Mouse (Mus musculus): Measurements from ENCODE around the gene Camk1d. TPM values are rescaled to one million over a fixed set of nuclear protein-coding genes. Genes with fewer than 3 reads are reported as not detected.

The Camk1d gene
- polyA plus RNA-seq, 1 experiment from 2014 or later = 6.5 TPM

GRCm38 (mm10) chr2:5370591-5370990 is 343.7 kb downstream of the Camk1d start:
- H3K36me3 ChIP-seq = no peaks in the 10 kb centered on the region
- ATAC-seq (replicated peaks) = no peak
- H3K9ac ChIP-seq (replicated peaks) = no peak overlapping the region
- H3K4me2 ChIP-seq (replicated peaks) = no peak overlapping the region
- H3K27ac ChIP-seq (replicated peaks) = peak overlapping the region; percentile 36; the same call in 1 of the 2 replicates
- H3K9me3 ChIP-seq = no peaks in the 10 kb centered on the region
- WGBS = 37% methylated on average over 3 of the region's 3 CpGs
- 0 out of 2 replicates have a peak, but pooled peaks cover 3% of the 10 kb centered on the region for H3K4me1 ChIP-seq
- H3K27me3 ChIP-seq = no peaks in the 10 kb centered on the region
- no peak overlapping the region for H3K4me3 ChIP-seq

- WGBS = 74% methylated on average over 5 of the region's 5 CpGs
- H3K36me3 ChIP-seq = no peaks in the 10 kb centered on the region
- ATAC-seq (replicated peaks) = no peak
- no peaks in the 10 kb centered on the region for H3K9me3 ChIP-seq
- H3K27ac ChIP-seq (replicated peaks) = no peak overlapping the region
- H3K4me1 ChIP-seq = 0 out of 2 replicates have a peak, but pooled peaks cover 3% of the 10 kb centered on the region
- no peak overlapping the region for H3K9ac ChIP-seq (replicated peaks)
- H3K4me3 ChIP-seq = no peak overlapping the region
- no peaks in the 10 kb centered on the region for H3K27me3 ChIP-seq
- H3K4me2 ChIP-seq (replicated peaks) = no peak overlapping the region
Observed at GRCm38 (mm10) chr2:5363836-5364235, 350.5 kb downstream of the Camk1d start.

DNA sequence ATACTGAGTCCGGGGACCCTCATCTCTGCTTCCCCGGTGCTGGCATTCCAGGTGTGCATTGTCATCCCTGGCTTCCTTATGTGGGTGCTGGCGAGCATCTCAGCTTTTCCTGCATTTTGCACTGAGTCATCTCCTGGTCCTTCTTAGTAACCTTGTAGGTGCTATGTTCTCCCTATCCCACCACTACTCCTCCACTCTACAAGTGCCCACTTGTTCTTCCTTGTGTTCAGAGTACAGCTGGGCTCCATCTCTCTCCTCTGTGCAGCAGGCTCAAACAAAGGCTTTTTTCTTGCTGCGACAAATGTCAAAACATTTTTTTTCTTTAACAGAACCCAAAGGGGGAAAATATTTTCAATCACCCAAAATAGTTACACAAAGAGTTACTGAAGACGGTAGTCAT is 356.3 kb downstream of the Camk1d start:
- Histone ChIP-seq H3K9ac (replicated peaks) (no peak overlapping the region), H3K27ac (replicated peaks) (no peak overlapping the region), H3K4me1 (no peaks in the 10 kb centered on the region), H3K36me3 (no peaks in the 10 kb centered on the region), H3K27me3 (no peaks in the 10 kb centered on the region), H3K4me3 (no peak overlapping the region), H3K9me3 (no peaks in the 10 kb centered on the region), H3K4me2 (replicated peaks) (no peak overlapping the region)
- WGBS = 85% methylated on average over 5 of the region's 5 CpGs
- ATAC-seq (replicated peaks) = no peak

GRCm38 (mm10) chr2:5357056-5357455 is 357.3 kb downstream of the Camk1d start:
- Histone ChIP-seq H3K4me3 (no peak overlapping the region), H3K9ac (replicated peaks) (no peak overlapping the region), H3K27ac (replicated peaks) (no peak overlapping the region), H3K4me1 (no peaks in the 10 kb centered on the region), H3K9me3 (no peaks in the 10 kb centered on the region), H3K27me3 (no peaks in the 10 kb centered on the region), H3K36me3 (no peaks in the 10 kb centered on the region), H3K4me2 (replicated peaks) (no peak overlapping the region)
- ATAC-seq (replicated peaks) = no peak
- WGBS = 53% methylated on average over 4 of the region's 4 CpGs

GRCm38 (mm10) chr2:5352821-5353522 is 361.3 kb downstream of the Camk1d start:
- H3K4me3 ChIP-seq = no peak overlapping the region
- 93% methylated on average over 13 of the region's 13 CpGs for WGBS
- ATAC-seq (replicated peaks) = no peak
- H3K4me1 ChIP-seq = no peaks in the 10 kb centered on the region
- H3K27me3 ChIP-seq = no peaks in the 10 kb centered on the region
- H3K27ac ChIP-seq (replicated peaks) = no peak overlapping the region
- H3K9ac ChIP-seq (replicated peaks) = no peak overlapping the region
- H3K9me3 ChIP-seq = no peaks in the 10 kb centered on the region
- no peaks in the 10 kb centered on the region for H3K36me3 ChIP-seq
- H3K4me2 ChIP-seq (replicated peaks) = no peak overlapping the region

DNA sequence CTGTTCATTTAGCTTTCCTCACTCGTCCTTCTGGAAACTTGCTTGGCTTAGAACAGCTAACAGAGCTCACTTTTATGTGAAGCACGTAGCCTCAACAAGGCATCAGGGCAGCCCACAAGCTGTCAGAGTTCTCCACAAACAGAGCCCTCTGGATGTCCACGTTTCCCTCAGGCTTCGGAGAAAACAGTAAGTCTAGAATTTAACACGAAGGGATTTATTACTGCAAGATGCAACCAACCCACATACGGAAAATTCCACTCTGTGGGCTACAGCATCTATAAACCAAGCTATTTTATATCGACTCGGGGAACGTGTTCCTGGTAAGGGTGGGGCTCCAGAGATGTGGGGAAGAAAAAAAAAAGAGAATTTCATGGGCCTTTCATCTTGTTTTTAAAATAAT is 369.0 kb downstream of the Camk1d start:
- no peaks in the 10 kb centered on the region for H3K4me1 ChIP-seq
- no peak overlapping the region for H3K27ac ChIP-seq (replicated peaks)
- no peak overlapping the region for H3K4me2 ChIP-seq (replicated peaks)
- H3K9me3 ChIP-seq = no peaks in the 10 kb centered on the region
- ATAC-seq (replicated peaks) = no peak
- no peak overlapping the region for H3K4me3 ChIP-seq
- no peak overlapping the region for H3K9ac ChIP-seq (replicated peaks)
- H3K36me3 ChIP-seq = no peaks in the 10 kb centered on the region
- WGBS = 86% methylated on average over 9 of the region's 9 CpGs
- H3K27me3 ChIP-seq = no peaks in the 10 kb centered on the region

- H3K4me2 ChIP-seq (replicated peaks) = no peak overlapping the region
- no peaks in the 10 kb centered on the region for H3K27me3 ChIP-seq
- no peaks in the 10 kb centered on the region for H3K4me1 ChIP-seq
- no peaks in the 10 kb centered on the region for H3K36me3 ChIP-seq
- no peaks in the 10 kb centered on the region for H3K9me3 ChIP-seq
- no peak for ATAC-seq (replicated peaks)
- no peak overlapping the region for H3K4me3 ChIP-seq
- no peak overlapping the region for H3K9ac ChIP-seq (replicated peaks)
- 72% methylated on average over 12 of the region's 12 CpGs for WGBS
- H3K27ac ChIP-seq (replicated peaks) = no peak overlapping the region
Observed at GRCm38 (mm10) chr2:5327533-5328250, 386.6 kb downstream of the Camk1d start.

GRCm38 (mm10) chr2:5324806-5325205 is 389.5 kb downstream of the Camk1d start:
- Histone ChIP-seq H3K27ac (replicated peaks) (no peak overlapping the region), H3K4me1 (no peaks in the 10 kb centered on the region), H3K27me3 (no peaks in the 10 kb centered on the region), H3K4me3 (no peak overlapping the region), H3K9me3 (no peaks in the 10 kb centered on the region), H3K4me2 (replicated peaks) (no peak overlapping the region), H3K36me3 (no peaks in the 10 kb centered on the region), H3K9ac (replicated peaks) (no peak overlapping the region)
- WGBS = 90% methylated on average over 3 of the region's 3 CpGs
- ATAC-seq (replicated peaks) = no peak

- H3K36me3 ChIP-seq = no peaks in the 10 kb centered on the region
- ATAC-seq (replicated peaks) = no peak
- 50% methylated on average over 8 of the region's 8 CpGs for WGBS
- no peaks in the 10 kb centered on the region for H3K4me1 ChIP-seq
- no peaks in the 10 kb centered on the region for H3K9me3 ChIP-seq
- no peak overlapping the region for H3K4me3 ChIP-seq
- no peaks in the 10 kb centered on the region for H3K27me3 ChIP-seq
- no peak overlapping the region for H3K27ac ChIP-seq (replicated peaks)
- H3K9ac ChIP-seq (replicated peaks) = no peak overlapping the region
- no peak overlapping the region for H3K4me2 ChIP-seq (replicated peaks)
Observed at GRCm38 (mm10) chr2:5321660-5322295, 392.5 kb downstream of the Camk1d start.

DNA sequence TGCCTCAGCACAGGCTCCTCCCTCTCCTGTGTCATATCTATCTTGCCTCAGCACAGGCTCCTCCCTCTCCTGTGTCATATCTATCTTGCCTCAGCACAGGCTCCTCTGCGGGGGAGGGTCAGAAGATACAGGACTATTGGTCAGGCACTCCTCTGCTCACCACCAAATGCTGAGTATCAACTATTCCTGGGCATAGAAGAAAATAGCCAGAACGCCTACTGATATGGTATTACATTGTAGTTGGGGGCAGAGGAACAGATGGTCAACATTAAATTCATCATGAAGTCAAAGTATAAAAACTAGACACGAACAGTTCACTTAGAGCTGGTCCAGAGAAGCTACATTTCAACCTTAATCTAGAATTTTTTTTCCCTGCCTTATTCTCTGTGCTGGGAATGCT is 395.2 kb downstream of the Camk1d start:
- no peak overlapping the region for H3K4me2 ChIP-seq (replicated peaks)
- H3K9ac ChIP-seq (replicated peaks) = no peak overlapping the region
- no peak for ATAC-seq (replicated peaks)
- H3K27me3 ChIP-seq = no peaks in the 10 kb centered on the region
- no peaks in the 10 kb centered on the region for H3K36me3 ChIP-seq
- WGBS = 91% methylated on average over 3 of the region's 3 CpGs
- no peak overlapping the region for H3K4me3 ChIP-seq
- H3K9me3 ChIP-seq = no peaks in the 10 kb centered on the region
- H3K27ac ChIP-seq (replicated peaks) = no peak overlapping the region
- peaks cover 9% of the 10 kb centered on the region for H3K4me1 ChIP-seq

GRCm38 (mm10) chr2:5316763-5317162 is 397.6 kb downstream of the Camk1d start:
- Histone ChIP-seq H3K9me3 (no peaks in the 10 kb centered on the region), H3K27me3 (no peaks in the 10 kb centered on the region), H3K27ac (replicated peaks) (no peak overlapping the region), H3K9ac (replicated peaks) (no peak overlapping the region), H3K4me2 (replicated peaks) (no peak overlapping the region), H3K4me3 (no peak overlapping the region), H3K36me3 (no peaks in the 10 kb centered on the region), H3K4me1 (peaks cover 9% of the 10 kb centered on the region)
- 94% methylated on average over 5 of the region's 5 CpGs for WGBS
- ATAC-seq (replicated peaks) = no peak

DNA sequence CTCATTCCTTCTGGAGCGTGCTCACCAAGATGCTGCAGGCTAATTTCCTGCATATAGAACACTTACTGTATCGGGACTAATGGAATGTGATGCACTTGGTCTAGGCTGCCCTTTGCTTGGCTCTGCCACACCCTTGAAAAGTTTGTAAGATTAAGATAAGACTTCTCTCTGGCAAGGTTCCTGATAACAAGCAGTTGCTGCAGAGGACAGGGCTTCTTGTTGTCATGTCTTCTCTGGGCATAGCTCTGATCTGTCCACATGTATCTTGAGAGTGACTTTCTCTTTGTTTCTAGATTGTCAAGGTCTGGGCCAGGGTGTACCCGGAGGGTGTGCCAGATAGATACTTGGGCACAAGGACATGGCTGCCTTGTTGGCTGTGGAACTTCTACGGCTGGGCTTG is 398.1 kb downstream of the Camk1d start:
- H3K4me3 ChIP-seq = no peak overlapping the region
- 96% methylated on average over 4 of the region's 4 CpGs for WGBS

More for the DNA sequence above, 398.1 kb downstream of the Camk1d start:
- H3K36me3 ChIP-seq = no peaks in the 10 kb centered on the region
- H3K9me3 ChIP-seq = no peaks in the 10 kb centered on the region
- H3K27ac ChIP-seq (replicated peaks) = no peak overlapping the region
- H3K9ac ChIP-seq (replicated peaks) = no peak overlapping the region
- peaks cover 9% of the 10 kb centered on the region for H3K4me1 ChIP-seq
- no peak overlapping the region for H3K4me2 ChIP-seq (replicated peaks)
- H3K27me3 ChIP-seq = no peaks in the 10 kb centered on the region
- no peak for ATAC-seq (replicated peaks)

Data from forebrain, embryonic 15.5 days (tissue).